In the genomic region with DNA sequence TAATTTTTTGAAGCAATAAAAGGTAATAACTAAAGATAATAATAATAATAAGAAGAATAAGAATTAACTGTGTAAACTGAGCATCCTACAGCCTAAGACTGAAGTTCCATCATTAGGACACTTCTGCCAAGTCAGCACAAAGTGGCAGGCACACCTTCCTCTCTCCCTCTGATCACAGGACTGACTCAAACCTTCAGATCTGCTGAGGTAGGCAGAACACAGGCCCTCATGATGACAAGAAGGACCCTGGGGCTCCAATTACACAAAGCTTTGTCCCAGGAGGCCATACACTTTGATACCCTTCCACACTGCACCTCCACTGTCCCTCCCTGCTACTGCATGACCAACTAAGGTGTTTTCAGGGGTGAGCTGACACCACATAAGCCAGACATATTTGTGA, we compare ENCODE assay signal across 24 mouse cellular contexts. TPM values are rescaled to one million over a fixed set of nuclear protein-coding genes. Genes with fewer than 3 reads are reported as not detected.
A peak's percentile ranks its signal among the peaks of the same experiment; 100 is the strongest.
DNase-seq lines count a peak whose midpoint lies in the region; ATAC-seq and TF ChIP-seq lines count a peak whose summit lies in the region.
"Had no signal": no experiment of that assay in that cellular context is flagged by ENCODE, and none has a peak within 500 bp of the region (broad histone marks: within the 10 kb centered on the region; RNA-seq: fewer than 3 reads in every experiment).

No protein-coding gene starts in this region.

- H3K36me3 ChIP-seq in embryonic facial prominence, embryonic 14.5 days (ENCODE audit: control insufficient read depth, insufficient read depth, low read length): peaks cover 39% of the 10 kb centered on the region
- H3K36me3 ChIP-seq in embryonic facial prominence, embryonic 10.5 days (replicated peaks): peaks cover 42% of the 10 kb centered on the region
- peaks cover 35% of the 10 kb centered on the region for H3K36me3 ChIP-seq in hindbrain, embryonic 15.5 days
- peaks cover 41% of the 10 kb centered on the region for H3K36me3 ChIP-seq in hindbrain, embryonic 12.5 days
- peaks cover 46% of the 10 kb centered on the region for H3K36me3 ChIP-seq in midbrain, embryonic 13.5 days
- H3K36me3 ChIP-seq in midbrain, postnatal 0 days (ENCODE audit: insufficient read depth, low read length): peaks cover 25% of the 10 kb centered on the region
- peaks cover 22% of the 10 kb centered on the region for H3K36me3 ChIP-seq in midbrain, embryonic 16.5 days (ENCODE audit: control insufficient read depth, insufficient read depth, low read length)
- peaks cover 38% of the 10 kb centered on the region for H3K36me3 ChIP-seq in limb, embryonic 10.5 days

- H3K4me2 ChIP-seq in embryonic facial prominence, embryonic 14.5 days (ENCODE audit: low read depth, low read length): peak overlapping the region; percentile 82; the same call in 1 of the 2 replicates
- peak overlapping the region; percentile 28; the same call in 1 of the 2 replicates for H3K4me2 ChIP-seq in hindbrain, embryonic 15.5 days
- no peak overlapping the region for H3K4me2 ChIP-seq in hindbrain, embryonic 12.5 days (replicated peaks)
- H3K4me2 ChIP-seq in midbrain, embryonic 13.5 days (replicated peaks): 0 out of 2 replicates have a peak overlapping the region, but pooled peaks have one; percentile 4
- H3K4me2 ChIP-seq in midbrain, postnatal 0 days (ENCODE audit: low read depth, low read length, poor library complexity, severe bottlenecking): no peak overlapping the region
- peak overlapping the region; percentile 13; the same call in 1 of the 2 replicates for H3K4me2 ChIP-seq in midbrain, embryonic 16.5 days (ENCODE audit: low read length)

- no peaks in the 10 kb centered on the region for H3K9me3 ChIP-seq in embryonic facial prominence, embryonic 14.5 days (ENCODE audit: control insufficient read depth, low read length)
- H3K9me3 ChIP-seq in embryonic facial prominence, embryonic 10.5 days: no peaks in the 10 kb centered on the region
- H3K9me3 ChIP-seq in hindbrain, embryonic 15.5 days: no peaks in the 10 kb centered on the region
- H3K9me3 ChIP-seq in hindbrain, embryonic 12.5 days (replicated peaks): no peaks in the 10 kb centered on the region
- H3K9me3 ChIP-seq in midbrain, embryonic 13.5 days: no peaks in the 10 kb centered on the region
- no peaks in the 10 kb centered on the region for H3K9me3 ChIP-seq in midbrain, postnatal 0 days (ENCODE audit: low read length)
- H3K9me3 ChIP-seq in midbrain, embryonic 16.5 days (replicated peaks; ENCODE audit: control insufficient read depth, low read length, poor library complexity, severe bottlenecking): no peaks in the 10 kb centered on the region
- H3K9me3 ChIP-seq in limb, embryonic 10.5 days (replicated peaks): no peaks in the 10 kb centered on the region
- H3K9me3 ChIP-seq: heart, embryonic 15.5 days; liver, embryonic 12.5 days; neural tube, embryonic 12.5 days had no signal

- ATAC-seq in embryonic facial prominence, embryonic 14.5 days (ENCODE audit: low read depth): no peak
- no peak for ATAC-seq in hindbrain, embryonic 15.5 days (ENCODE audit: low FRiP score, low read depth)
- ATAC-seq in hindbrain, embryonic 12.5 days (ENCODE audit: low FRiP score): no peak
- no peak for ATAC-seq in midbrain, embryonic 13.5 days
- no peak for ATAC-seq in midbrain, postnatal 0 days (ENCODE audit: low FRiP score)
- ATAC-seq in midbrain, embryonic 16.5 days: no peak
- ATAC-seq: intestine, embryonic 16.5 days; liver, embryonic 12.5 days; liver, postnatal 0 days had no signal

- H3K4me1 ChIP-seq in embryonic facial prominence, embryonic 14.5 days (ENCODE audit: control insufficient read depth, insufficient read depth, low read length): no peaks in the 10 kb centered on the region
- peaks cover 13% of the 10 kb centered on the region for H3K4me1 ChIP-seq in embryonic facial prominence, embryonic 10.5 days
- peaks cover 20% of the 10 kb centered on the region for H3K4me1 ChIP-seq in hindbrain, embryonic 15.5 days (replicated peaks)
- peaks cover 13% of the 10 kb centered on the region for H3K4me1 ChIP-seq in hindbrain, embryonic 12.5 days
- peaks cover 20% of the 10 kb centered on the region for H3K4me1 ChIP-seq in midbrain, embryonic 13.5 days (replicated peaks)
- H3K4me1 ChIP-seq in midbrain, postnatal 0 days (ENCODE audit: insufficient read depth, low read length): no peaks in the 10 kb centered on the region; the same call in 1 of the 2 replicates
- peaks cover 17% of the 10 kb centered on the region for H3K4me1 ChIP-seq in midbrain, embryonic 16.5 days (ENCODE audit: control insufficient read depth, insufficient read depth, low read length)
- H3K4me1 ChIP-seq in limb, embryonic 10.5 days: peaks cover 10% of the 10 kb centered on the region

- H3K9ac ChIP-seq in embryonic facial prominence, embryonic 14.5 days (ENCODE audit: low read depth, low read length): no peak overlapping the region
- H3K9ac ChIP-seq in hindbrain, embryonic 15.5 days: no peak overlapping the region
- no peak overlapping the region for H3K9ac ChIP-seq in hindbrain, embryonic 12.5 days
- no peak overlapping the region for H3K9ac ChIP-seq in midbrain, embryonic 13.5 days (replicated peaks)
- H3K9ac ChIP-seq in midbrain, postnatal 0 days (replicated peaks; ENCODE audit: low read length, poor library complexity, severe bottlenecking): no peak overlapping the region
- H3K9ac ChIP-seq in midbrain, embryonic 16.5 days (ENCODE audit: low read depth, low read length): no peak overlapping the region

- no peak for TF ChIP-seq CTCF in midbrain, postnatal 0 days (IDR thresholded peaks at IDR 0.05)

- no peak for DNase-seq in embryonic facial prominence, embryonic 14.5 days (ENCODE audit: low spot score)
- DNase-seq in embryonic facial prominence, embryonic 10.5 days (ENCODE audit: low spot score): no peak
- DNase-seq in midbrain, postnatal 0 days (ENCODE audit: low spot score): no peak
- DNase-seq in limb, embryonic 10.5 days (ENCODE audit: low spot score): no peak
- DNase-seq: adrenal gland, postnatal 25 days; cerebellum, adult 11-12 months; cerebellum, postnatal 10 days; gastrocnemius, postnatal 10 days; kidney, adult 8-10 months; kidney, postnatal 14 days; liver, postnatal 0 days; lung, postnatal 36 days; right cerebral cortex, postnatal 4 days; thymus, adult 18-20 months; thymus, postnatal 25 days had no signal

- no peak overlapping the region for H3K4me3 ChIP-seq in embryonic facial prominence, embryonic 14.5 days (ENCODE audit: low read depth, low read length)
- no peak overlapping the region for H3K4me3 ChIP-seq in embryonic facial prominence, embryonic 10.5 days
- H3K4me3 ChIP-seq in hindbrain, embryonic 15.5 days: no peak overlapping the region
- no peak overlapping the region for H3K4me3 ChIP-seq in hindbrain, embryonic 12.5 days
- no peak overlapping the region for H3K4me3 ChIP-seq in midbrain, embryonic 13.5 days (replicated peaks)
- H3K4me3 ChIP-seq in midbrain, postnatal 0 days (ENCODE audit: low read depth, low read length): no peak overlapping the region
- no peak overlapping the region for H3K4me3 ChIP-seq in midbrain, embryonic 16.5 days (ENCODE audit: low read depth, low read length)
- H3K4me3 ChIP-seq in limb, embryonic 10.5 days: no peak overlapping the region

- H3K27me3 ChIP-seq in embryonic facial prominence, embryonic 14.5 days (replicated peaks; ENCODE audit: control insufficient read depth, insufficient read depth, low read length): no peaks in the 10 kb centered on the region
- H3K27me3 ChIP-seq in embryonic facial prominence, embryonic 10.5 days (replicated peaks; ENCODE audit: low read depth, poor library complexity, severe bottlenecking): no peaks in the 10 kb centered on the region
- H3K27me3 ChIP-seq in hindbrain, embryonic 15.5 days: no peaks in the 10 kb centered on the region
- no peaks in the 10 kb centered on the region for H3K27me3 ChIP-seq in hindbrain, embryonic 12.5 days
- no peaks in the 10 kb centered on the region for H3K27me3 ChIP-seq in midbrain, embryonic 13.5 days
- H3K27me3 ChIP-seq in midbrain, postnatal 0 days (ENCODE audit: insufficient read depth, low read length): no peaks in the 10 kb centered on the region
- H3K27me3 ChIP-seq in midbrain, embryonic 16.5 days (ENCODE audit: control insufficient read depth, insufficient read depth, low read depth, low read length): no peaks in the 10 kb centered on the region
- H3K27me3 ChIP-seq in limb, embryonic 10.5 days (ENCODE audit: low read depth, poor library complexity, severe bottlenecking): no peaks in the 10 kb centered on the region
- H3K27me3 ChIP-seq: heart, embryonic 15.5 days; liver, embryonic 12.5 days; neural tube, embryonic 12.5 days had no signal

- no peak overlapping the region for H3K27ac ChIP-seq in embryonic facial prominence, embryonic 14.5 days (replicated peaks; ENCODE audit: low read depth, low read length)
- H3K27ac ChIP-seq in embryonic facial prominence, embryonic 10.5 days (replicated peaks): no peak overlapping the region
- H3K27ac ChIP-seq in hindbrain, embryonic 15.5 days (replicated peaks): no peak overlapping the region
- H3K27ac ChIP-seq in hindbrain, embryonic 12.5 days: no peak overlapping the region
- no peak overlapping the region for H3K27ac ChIP-seq in midbrain, embryonic 13.5 days
- H3K27ac ChIP-seq in midbrain, postnatal 0 days (ENCODE audit: low read depth, low read length): no peak overlapping the region
- H3K27ac ChIP-seq in midbrain, embryonic 16.5 days (ENCODE audit: low read length): no peak overlapping the region
- no peak overlapping the region for H3K27ac ChIP-seq in limb, embryonic 10.5 days
- H3K27ac ChIP-seq: heart, embryonic 15.5 days; liver, embryonic 12.5 days; neural tube, embryonic 12.5 days; stomach, postnatal 0 days had no signal

RNA-seq across cellular contexts. Expression of a gene that starts 1.5 kb away (rescaled TPM):
- polyA plus RNA-seq in embryonic facial prominence, embryonic 14.5 days (2014; fragmentation: Nextera tagmentation; extraction: Ambion mirVana): 112 and 117 TPM in 2 replicates
- polyA plus RNA-seq in embryonic facial prominence, embryonic 10.5 days (2016; fragmentation: Nextera tagmentation; extraction: Ambion mirVana): 70.7 and 79.7 TPM in 2 replicates
- polyA plus RNA-seq in hindbrain, embryonic 15.5 days (2015; fragmentation: Nextera tagmentation; extraction: Ambion mirVana): 172 and 186 TPM in 2 replicates
- polyA plus RNA-seq in hindbrain, embryonic 12.5 days (2016; fragmentation: Nextera tagmentation; extraction: Ambion mirVana): 105 and 114 TPM in 2 replicates
- polyA plus RNA-seq in midbrain, embryonic 13.5 days (2015; fragmentation: Nextera tagmentation; extraction: Ambion mirVana): 143 and 150 TPM in 2 replicates
- 122 and 127 TPM in 2 replicates for total RNA-seq in midbrain, postnatal 0 days (2014; rRNA removed)
- 187 and 192 TPM in 2 replicates for polyA plus RNA-seq in midbrain, postnatal 0 days (2015; fragmentation: Nextera tagmentation; extraction: Ambion mirVana)
- 164 and 172 TPM in 2 replicates for polyA plus RNA-seq in midbrain, embryonic 16.5 days (2015; fragmentation: Nextera tagmentation; extraction: Ambion mirVana)
- polyA plus RNA-seq in limb, embryonic 10.5 days (2016; fragmentation: Nextera tagmentation; extraction: Ambion mirVana): 73.6 and 84.3 TPM in 2 replicates

Comparison
In these comparisons a context has a peak if more than half of its experiments do, and no peak if none do; other contexts are left out.
1. H3K4me2 ChIP-seq: peak in embryonic facial prominence, embryonic 14.5 days (single experiment), hindbrain, embryonic 15.5 days (single experiment), midbrain, embryonic 13.5 days (single experiment) and midbrain, embryonic 16.5 days (single experiment); none in hindbrain, embryonic 12.5 days (single experiment) and midbrain, postnatal 0 days (single experiment).